Mouse (Mus musculus) small intestine, adult 10 weeks (tissue): Measurements from ENCODE around the gene Cd200r2. TPM values are rescaled to one million over a fixed set of nuclear protein-coding genes. Genes with fewer than 3 reads are reported as not detected.

Source experiments
- polyA plus RNA-seq: library from polyadenylated mRNA; stranded (reverse); fragments of 350-450 nt; fragmentation: Illumina TruSeq; extraction: RNeasy Lipid Tissue Mini Kit (QIAGEN cat#74804); gene quantifications from one replicate; pipeline ENCODE4 v1.2.3, GENCODE M21; 2014; ENCODE audit warnings: low replicate concordance

The Cd200r2 gene
- 5.4 TPM for polyA plus RNA-seq

GRCm38 (mm10) chr16:44866797-44867196 is at the start of gene Cd200r2:
Gene Cd200r2 (plus strand): TSS chr16:44867097.

GRCm38 (mm10) chr16:44943468-44943867 is 76.6 kb downstream of the Cd200r2 start, which contains the start of gene Cd200r3:
Gene Cd200r3 (plus strand): TSS chr16:44943678.

Other genes starting within 250 kb of the Cd200r2 start
- 8.4 TPM for gene Nepro, start 142.8 kb upstream of the Cd200r2 start, polyA plus RNA-seq
- gene Gtpbp8, start 120.7 kb upstream of the Cd200r2 start, polyA plus RNA-seq = 60.5 TPM
- gene Cd200r1, start 101.4 kb upstream of the Cd200r2 start, polyA plus RNA-seq = 12.4 TPM
- gene Cd200r4, start 55.4 kb upstream of the Cd200r2 start, polyA plus RNA-seq = 12.7 TPM
- gene Cd200r3, start 76.6 kb downstream of the Cd200r2 start, polyA plus RNA-seq = 0.19 TPM
- gene Ccdc80, start 226.3 kb downstream of the Cd200r2 start, polyA plus RNA-seq = 4.7 TPM